Mouse (Mus musculus) liver, adult 2 months (tissue): ENCODE data around the gene Lca5.

Source experiments
- CTCF ChIP-seq: fragments of 200-500 bp; IDR thresholded peaks from 2 replicates; pipeline ENCODE4 v1.5.1; 2011; ENCODE audit warnings: low read depth, low read length, control low read depth
- POLR2A ChIP-seq: fragments of 200-500 bp; IDR thresholded peaks from 2 replicates; pipeline ENCODE4 v1.6.1; 2011; ENCODE audit warnings: low read length, control low read depth; ENCODE audit not compliant: insufficient read depth; ENCODE audit errors: extremely low read depth

- TF ChIP-seq CTCF (no peak), POLR2A (no peak)
Measured at GRCm38 (mm10) chr9:83427926-83428325, 13.0 kb downstream of the Lca5 start.
